Mouse (Mus musculus): ENCODE data around the gene Dtwd1. TPM values are rescaled to one million over a fixed set of nuclear protein-coding genes. Genes with fewer than 3 reads are reported as not detected.

Gene Dtwd1
- 15.6 and 16.4 TPM in 2 replicates for polyA plus RNA-seq (2015; fragmentation: Nextera tagmentation; extraction: Ambion mirVana)

- peak within 1 kb of the TSS; percentile 81 for H3K4me3 ChIP-seq
- under 1% methylated on average over 57 of the region's 57 CpGs for WGBS
These were observed at the start of gene Dtwd1, which contains the start of gene Fam227b for GRCm38 (mm10) chr2:126151855-126152571. Dtwd1 (plus strand) TSS chr2:126152141. Fam227b (minus strand) TSS chr2:126152004.

GRCm38 (mm10) chr2:126147723-126148122 is 4.2 kb upstream of the Dtwd1 start:
- no peak overlapping the region for H3K4me2 ChIP-seq
- no peaks in the 10 kb centered on the region for H3K9me3 ChIP-seq
- H3K4me1 ChIP-seq (replicated peaks), result peaks cover 1% of the 10 kb centered on the region; the same call in 1 of the 2 replicates
- H3K27me3 ChIP-seq, result no peaks in the 10 kb centered on the region
- no peaks in the 10 kb centered on the region for H3K36me3 ChIP-seq
- no peak overlapping the region for H3K9ac ChIP-seq
- no peak for ATAC-seq (ENCODE audit: low read depth)
- H3K4me3 ChIP-seq, result no peak overlapping the region
- no peak overlapping the region for H3K27ac ChIP-seq (replicated peaks)

More at GRCm38 (mm10) chr2:126151855-126152571, at the start of gene Dtwd1, which contains the start of gene Fam227b:
- peak within 1 kb of the TSS; percentile 90 for H3K27ac ChIP-seq (replicated peaks)
- peaks cover 9% of the 10 kb centered on the region; the same call in 1 of the 2 replicates for H3K4me1 ChIP-seq (replicated peaks)
- peak within 1 kb of the TSS; percentile 62 for H3K4me2 ChIP-seq
- peak within 1 kb of the TSS; percentile 92 for H3K9ac ChIP-seq
- H3K27me3 ChIP-seq, result no peaks in the 10 kb centered on the region
- H3K36me3 ChIP-seq, result peaks cover 10% of the 10 kb centered on the region; the same call in 1 of the 2 replicates
- no peaks in the 10 kb centered on the region for H3K9me3 ChIP-seq
- peak; percentile 100 for ATAC-seq (ENCODE audit: low read depth)

- WGBS, result 93% methylated on average over 5 of the region's 5 CpGs
These were observed 13.5 kb downstream of the Dtwd1 start for GRCm38 (mm10) chr2:126165277-126166018.

GRCm38 (mm10) chr2:126166335-126166734 is 14.4 kb downstream of the Dtwd1 start:
- Histone ChIP-seq H3K4me2 (no peak overlapping the region), H3K36me3 (peaks cover 30% of the 10 kb centered on the region), H3K9me3 (no peaks in the 10 kb centered on the region), H3K9ac (no peak overlapping the region), H3K4me3 (no peak overlapping the region), H3K27me3 (no peaks in the 10 kb centered on the region), H3K4me1 (replicated peaks) (no peaks in the 10 kb centered on the region), H3K27ac (replicated peaks) (no peak overlapping the region)
- no peak for ATAC-seq (ENCODE audit: low read depth)

More at GRCm38 (mm10) chr2:126165277-126166018, 13.5 kb downstream of the Dtwd1 start:
- no peaks in the 10 kb centered on the region for H3K27me3 ChIP-seq
- H3K36me3 ChIP-seq, result peaks cover 39% of the 10 kb centered on the region
- no peaks in the 10 kb centered on the region for H3K4me1 ChIP-seq (replicated peaks)
- no peak overlapping the region for H3K27ac ChIP-seq (replicated peaks)
- no peak for ATAC-seq (ENCODE audit: low read depth)
- H3K9ac ChIP-seq, result no peak overlapping the region
- H3K4me3 ChIP-seq, result no peak overlapping the region
- H3K9me3 ChIP-seq, result no peaks in the 10 kb centered on the region
- no peak overlapping the region for H3K4me2 ChIP-seq

GRCm38 (mm10) chr2:126166848-126167617 is 15.1 kb downstream of the Dtwd1 start:
- Histone ChIP-seq H3K9ac (no peak overlapping the region), H3K9me3 (no peaks in the 10 kb centered on the region), H3K4me1 (replicated peaks) (no peaks in the 10 kb centered on the region), H3K4me2 (no peak overlapping the region), H3K27me3 (no peaks in the 10 kb centered on the region), H3K36me3 (peaks cover 23% of the 10 kb centered on the region), H3K27ac (replicated peaks) (no peak overlapping the region), H3K4me3 (no peak overlapping the region)
- 90% methylated on average over 8 of the region's 8 CpGs for WGBS
- no peak for ATAC-seq (ENCODE audit: low read depth)

GRCm38 (mm10) chr2:126171427-126171826 is 19.5 kb downstream of the Dtwd1 start:
- 92% methylated on average over 1 of the region's 1 CpGs for WGBS
- ATAC-seq (ENCODE audit: low read depth), result no peak
- H3K9ac ChIP-seq, result no peak overlapping the region
- no peak overlapping the region for H3K4me2 ChIP-seq
- H3K27ac ChIP-seq (replicated peaks), result no peak overlapping the region
- no peak overlapping the region for H3K4me3 ChIP-seq
- H3K36me3 ChIP-seq, result peaks cover 2% of the 10 kb centered on the region; the same call in 1 of the 2 replicates
- H3K27me3 ChIP-seq, result no peaks in the 10 kb centered on the region
- H3K9me3 ChIP-seq, result no peaks in the 10 kb centered on the region
- no peaks in the 10 kb centered on the region for H3K4me1 ChIP-seq (replicated peaks)

GRCm38 (mm10) chr2:126191306-126191705 is 39.4 kb downstream of the Dtwd1 start:
- WGBS, result 81% methylated on average over 4 of the region's 4 CpGs
- H3K36me3 ChIP-seq, result no peaks in the 10 kb centered on the region

GRCm38 (mm10) chr2:126192129-126192528 is 40.2 kb downstream of the Dtwd1 start:
- no peaks in the 10 kb centered on the region for H3K36me3 ChIP-seq
- H3K4me3 ChIP-seq, result no peak overlapping the region
- no peaks in the 10 kb centered on the region for H3K9me3 ChIP-seq
- no peak overlapping the region for H3K27ac ChIP-seq (replicated peaks)
- ATAC-seq (ENCODE audit: low read depth), result no peak
- no peak overlapping the region for H3K9ac ChIP-seq
- H3K27me3 ChIP-seq, result no peaks in the 10 kb centered on the region
- H3K4me1 ChIP-seq (replicated peaks), result no peaks in the 10 kb centered on the region
- 89% methylated on average over 2 of the region's 2 CpGs for WGBS
- H3K4me2 ChIP-seq, result no peak overlapping the region

More at GRCm38 (mm10) chr2:126191306-126191705, 39.4 kb downstream of the Dtwd1 start:
- H3K27ac ChIP-seq (replicated peaks), result no peak overlapping the region
- ATAC-seq (ENCODE audit: low read depth), result no peak
- no peak overlapping the region for H3K4me3 ChIP-seq
- H3K9me3 ChIP-seq, result no peaks in the 10 kb centered on the region
- H3K4me1 ChIP-seq (replicated peaks), result no peaks in the 10 kb centered on the region
- H3K4me2 ChIP-seq, result no peak overlapping the region
- no peaks in the 10 kb centered on the region for H3K27me3 ChIP-seq
- no peak overlapping the region for H3K9ac ChIP-seq

GRCm38 (mm10) chr2:126195631-126196356 is 43.9 kb downstream of the Dtwd1 start:
- no peak for ATAC-seq (ENCODE audit: low read depth)
- 68% methylated on average over 12 of the region's 12 CpGs for WGBS

GRCm38 (mm10) chr2:126198971-126199370 is 47.0 kb downstream of the Dtwd1 start:
- Histone ChIP-seq H3K9ac (no peak overlapping the region), H3K9me3 (no peaks in the 10 kb centered on the region), H3K4me3 (no peak overlapping the region), H3K27me3 (no peaks in the 10 kb centered on the region), H3K4me2 (no peak overlapping the region), H3K27ac (replicated peaks) (no peak overlapping the region), H3K4me1 (replicated peaks) (no peaks in the 10 kb centered on the region), H3K36me3 (no peaks in the 10 kb centered on the region)
- WGBS, result 89% methylated on average over 3 of the region's 3 CpGs
- ATAC-seq (ENCODE audit: low read depth), result no peak

More at GRCm38 (mm10) chr2:126195631-126196356, 43.9 kb downstream of the Dtwd1 start:
- H3K4me2 ChIP-seq, result no peak overlapping the region
- H3K27me3 ChIP-seq, result no peaks in the 10 kb centered on the region
- no peak overlapping the region for H3K9ac ChIP-seq
- H3K9me3 ChIP-seq, result no peaks in the 10 kb centered on the region
- H3K27ac ChIP-seq (replicated peaks), result no peak overlapping the region
- H3K4me1 ChIP-seq (replicated peaks), result no peaks in the 10 kb centered on the region
- no peak overlapping the region for H3K4me3 ChIP-seq
- H3K36me3 ChIP-seq, result no peaks in the 10 kb centered on the region

GRCm38 (mm10) chr2:126211011-126211680 is 59.2 kb downstream of the Dtwd1 start:
- Histone ChIP-seq H3K27ac (replicated peaks) (no peak overlapping the region), H3K9me3 (no peaks in the 10 kb centered on the region), H3K4me3 (no peak overlapping the region), H3K9ac (no peak overlapping the region), H3K4me1 (replicated peaks) (no peaks in the 10 kb centered on the region), H3K27me3 (no peaks in the 10 kb centered on the region), H3K36me3 (no peaks in the 10 kb centered on the region), H3K4me2 (no peak overlapping the region)
- WGBS, result 89% methylated on average over 6 of the region's 6 CpGs
- ATAC-seq (ENCODE audit: low read depth), result no peak
